Mouse (Mus musculus) testis, postnatal 10 days (tissue): ENCODE data around the gene Ctf2.
"Not testable (repeated sequence)": the region's sequence is repeated elsewhere in the genome, so short reads cannot be mapped to it uniquely, and the experiment has no call there.

Experiments
- DNase-seq: peaks from one replicate; pipeline ENCODE4 v3.0.0; 2021; ENCODE audit warnings: low spot score

The Ctf2 gene

DNA sequence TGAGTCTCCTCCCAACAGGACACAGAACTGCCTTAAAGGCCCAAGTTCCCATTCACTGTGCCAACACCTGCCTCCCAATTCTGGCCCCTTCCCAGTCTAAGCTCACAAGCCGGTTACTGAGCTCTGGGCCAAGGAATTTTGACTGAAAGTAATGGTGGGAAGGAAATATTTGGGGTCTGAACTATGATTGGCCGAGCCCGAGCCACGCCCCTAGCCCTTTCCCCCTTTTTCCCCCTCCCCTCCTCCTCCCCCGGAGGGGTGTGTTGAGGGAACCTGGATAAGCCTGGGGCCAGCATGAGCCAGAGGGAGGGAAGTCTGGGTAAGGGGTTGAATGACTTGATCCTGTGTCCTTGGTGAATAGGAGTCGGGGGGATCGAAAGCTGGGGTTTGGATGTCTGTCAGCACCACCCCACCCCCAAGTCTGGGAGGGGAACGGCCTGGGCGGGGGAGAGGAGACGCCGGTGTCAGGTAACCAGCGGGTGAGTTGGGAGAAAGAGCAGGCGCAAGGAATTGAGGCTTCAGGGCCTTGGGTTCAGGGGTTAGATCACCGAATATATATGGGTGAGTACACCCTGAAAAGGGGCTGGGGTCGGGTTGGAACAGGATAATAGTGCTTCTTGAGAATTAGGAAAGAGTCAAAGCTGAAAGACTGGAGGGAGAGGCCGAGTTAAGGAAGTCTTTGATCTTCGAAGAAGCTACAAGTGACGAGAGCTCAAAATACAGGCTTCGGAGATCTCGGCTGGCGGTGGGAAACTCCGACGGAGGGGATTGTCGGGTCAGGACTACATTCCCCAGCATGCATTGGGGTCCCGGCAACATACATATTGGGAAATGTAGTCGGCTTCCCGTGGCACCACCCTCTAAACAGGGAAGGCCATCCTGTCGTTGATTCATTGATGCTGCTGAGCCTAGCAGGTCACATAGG is 19.2 kb downstream of the Ctf2 start, which contains the start of gene Ctf1:
TSS of gene Ctf1 (plus strand) at position 276 of the 925 bp plus-strand sequence.
- DNase-seq: peak; percentile 86

DNA sequence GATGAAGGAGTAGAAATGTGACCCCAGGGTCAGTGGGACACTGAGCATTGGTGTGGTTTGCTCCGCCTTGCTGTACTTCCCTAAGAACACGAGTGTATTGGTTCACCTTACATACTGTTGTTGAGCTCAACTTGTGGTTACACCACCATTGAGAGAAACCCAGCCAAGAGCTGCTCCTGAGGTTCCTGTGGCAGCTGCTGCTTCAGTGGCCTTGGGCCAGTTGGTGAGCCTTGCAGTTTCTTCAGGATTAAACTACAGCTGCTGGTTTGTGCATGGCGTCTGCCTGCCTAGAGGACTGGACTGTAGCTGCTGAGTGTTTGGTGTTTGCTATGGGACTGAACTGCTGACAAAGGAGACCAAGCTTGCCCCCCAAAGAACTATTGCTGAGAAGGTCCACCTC is 20.5 kb downstream of the Ctf2 start:
- DNase-seq: no peak

DNA sequence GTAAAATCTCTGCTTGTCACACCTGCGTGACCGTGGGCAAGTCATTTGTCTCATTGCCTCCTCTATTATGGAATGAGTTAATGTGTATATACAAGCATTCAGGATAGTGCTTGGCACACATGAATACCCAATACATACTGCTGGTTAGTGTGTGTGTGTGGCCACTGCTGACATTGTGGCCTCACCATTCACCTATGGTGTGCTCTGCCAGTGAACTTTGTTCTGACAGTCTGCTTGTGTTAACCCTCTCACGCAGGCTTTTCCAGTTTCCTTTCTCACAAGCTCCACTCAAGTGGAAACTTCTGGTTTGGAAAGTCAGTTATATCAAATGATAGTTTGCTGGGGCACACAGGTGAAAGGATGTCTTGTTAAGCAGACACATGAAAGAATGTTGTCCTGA is 20.9 kb downstream of the Ctf2 start:
- no peak for DNase-seq

DNA sequence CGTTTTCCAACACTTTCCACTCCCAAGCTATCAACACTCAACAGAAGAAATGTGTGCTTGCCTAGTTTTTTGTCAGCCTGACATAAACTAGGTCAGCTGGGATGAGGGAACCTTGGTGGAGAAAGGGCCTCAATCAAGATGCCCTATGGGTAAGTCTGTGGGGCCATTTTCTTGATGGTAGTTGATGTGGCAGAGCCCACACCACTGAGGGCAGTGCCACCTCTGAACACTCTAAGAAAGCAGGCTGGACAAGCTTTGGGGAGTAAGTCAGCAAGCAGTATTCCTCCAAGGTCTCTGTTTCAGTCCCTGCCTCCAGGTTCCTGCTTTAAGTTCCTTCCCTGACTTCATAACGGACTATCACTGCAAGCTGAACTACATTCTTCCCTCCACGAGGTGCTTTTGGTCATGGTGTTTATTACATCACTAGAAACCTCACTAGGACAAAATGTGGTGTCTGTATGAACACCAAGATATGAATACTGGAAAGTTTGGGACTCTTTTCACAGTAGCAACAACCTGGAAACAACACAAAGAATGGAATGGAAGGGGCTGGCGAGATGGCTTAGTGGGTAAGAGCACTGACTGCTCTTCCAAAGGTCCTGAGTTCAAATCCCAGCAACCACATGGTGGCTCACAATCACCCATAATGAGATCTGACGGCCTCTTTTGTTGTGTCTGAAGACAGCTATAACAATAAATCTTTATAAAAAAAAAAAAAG is 22.5 kb downstream of the Ctf2 start:
- no peak for DNase-seq

DNA sequence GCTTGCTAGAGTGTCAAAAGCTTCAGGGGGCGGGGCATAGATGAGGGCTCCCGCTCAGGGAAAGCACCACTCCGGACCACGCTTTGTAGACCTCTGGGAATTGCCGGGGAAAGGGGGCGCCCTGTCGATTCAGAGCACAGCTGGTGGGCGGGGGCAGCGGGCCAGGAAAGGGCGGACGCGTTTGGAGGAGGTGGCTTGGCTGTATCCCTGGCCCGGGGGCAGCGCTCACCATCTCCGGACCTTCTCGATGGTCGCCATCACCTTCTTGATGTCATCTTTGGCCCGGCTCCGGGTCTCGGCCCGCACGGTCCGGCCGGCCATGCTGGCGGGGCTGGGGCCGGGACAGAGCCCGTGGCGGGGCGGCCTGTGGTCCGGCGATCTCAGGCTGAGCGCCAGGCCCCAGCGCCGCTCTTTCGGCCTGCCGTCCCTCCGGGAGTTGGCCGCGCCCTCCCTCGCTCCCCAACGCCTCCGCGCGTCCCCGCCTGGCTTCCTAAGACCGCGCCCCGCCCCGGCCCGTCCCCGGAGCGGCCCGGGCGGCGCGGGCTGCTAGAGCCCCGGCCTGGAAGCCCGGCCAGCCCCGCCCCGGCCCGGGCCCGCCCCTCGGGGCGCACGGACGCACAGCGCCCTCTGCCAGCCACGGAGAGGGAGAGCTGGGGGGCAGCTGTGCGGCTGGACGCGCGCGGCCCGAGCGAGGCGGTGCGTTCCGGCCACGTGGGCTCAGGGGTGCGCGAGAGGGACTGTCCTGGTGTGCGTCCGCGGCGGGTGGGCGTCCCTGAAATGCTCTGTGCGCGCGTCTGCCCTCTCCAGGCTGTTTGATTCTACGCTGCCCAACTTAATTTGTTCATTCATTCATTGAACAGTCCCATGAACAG is 23.5 kb downstream of the Ctf2 start, which contains the start of gene Bcl7c:
TSS of gene Bcl7c (minus strand) at position 727 of the 872 bp plus-strand sequence.
- DNase-seq: peak; percentile 94

DNA sequence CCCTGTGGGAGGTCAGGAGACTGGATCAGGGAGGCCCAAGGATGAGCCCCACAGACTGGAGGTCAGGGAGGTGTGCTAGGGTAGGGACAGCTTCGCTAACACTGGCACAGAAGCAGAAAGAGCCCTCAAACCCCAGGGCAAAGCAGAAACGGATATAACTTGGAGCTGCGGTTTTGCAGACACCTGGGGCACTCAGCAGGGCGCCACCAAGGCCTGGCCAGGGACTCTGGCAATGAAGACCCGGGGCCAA is 24.1 kb downstream of the Ctf2 start:
- DNase-seq: no peak

DNA sequence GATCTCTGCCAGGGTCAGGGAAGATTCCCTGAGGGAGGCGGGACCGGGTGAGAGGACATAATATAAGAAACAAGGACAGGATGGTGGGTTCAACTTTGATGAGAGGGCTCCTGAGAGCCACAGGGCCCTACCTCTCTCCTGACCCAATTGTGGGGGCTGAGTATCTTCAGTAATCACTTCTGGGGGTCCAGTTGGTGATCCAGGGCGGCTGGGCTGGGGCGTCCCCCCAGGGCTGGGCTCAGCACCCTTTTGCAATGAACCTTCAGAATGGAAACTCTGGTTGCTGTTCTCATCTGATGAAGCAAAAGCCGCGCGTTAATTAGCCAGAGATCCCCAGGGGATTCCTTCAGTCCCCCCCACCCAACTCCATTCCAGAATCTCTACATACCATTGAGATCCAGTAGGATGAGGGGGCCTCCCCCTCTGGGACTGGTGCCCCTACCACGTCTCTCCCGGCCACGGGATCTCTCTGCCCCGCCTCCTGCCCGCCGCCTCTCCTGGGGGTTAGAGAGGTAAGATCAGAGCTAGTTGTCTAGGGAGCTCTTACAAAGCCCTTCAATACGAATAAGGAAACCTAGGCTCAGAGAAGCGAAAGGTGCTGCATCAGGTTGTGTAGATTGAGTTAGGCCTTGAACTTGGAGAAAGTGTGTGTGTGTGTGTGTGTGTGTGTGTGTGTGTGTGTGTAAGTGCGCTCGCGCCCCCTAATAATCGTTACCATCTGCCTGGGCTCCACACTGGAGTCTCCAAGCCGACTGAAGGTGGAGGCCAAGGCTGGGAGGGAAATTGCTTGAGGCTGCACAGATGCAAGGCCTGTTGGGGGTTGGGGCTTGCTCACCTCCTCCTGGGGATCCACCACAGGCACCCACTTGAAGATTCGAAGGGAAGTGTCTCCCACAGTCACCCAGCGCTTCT is 24.7 kb downstream of the Ctf2 start:
- no peak for DNase-seq

DNA sequence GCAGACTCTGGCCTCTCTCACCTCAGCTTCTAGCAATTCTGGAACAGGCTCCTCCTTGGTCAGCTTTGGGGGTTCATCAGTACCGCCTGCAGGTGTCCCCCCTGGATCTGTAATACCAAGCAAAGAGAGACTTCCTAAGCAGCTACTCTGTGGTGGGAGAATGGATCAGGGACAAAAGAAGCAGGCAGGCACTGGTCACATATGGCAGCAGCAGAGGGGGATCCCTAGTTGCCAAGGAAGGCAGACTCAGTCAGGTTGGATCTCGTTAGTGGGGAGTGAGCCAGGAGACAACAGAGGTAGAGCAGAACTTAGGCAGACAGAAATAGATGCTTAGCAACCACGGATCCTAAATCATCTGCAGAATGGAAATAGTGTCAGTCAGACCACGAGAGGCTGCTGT is 26.3 kb downstream of the Ctf2 start:
- DNase-seq: no peak

DNA sequence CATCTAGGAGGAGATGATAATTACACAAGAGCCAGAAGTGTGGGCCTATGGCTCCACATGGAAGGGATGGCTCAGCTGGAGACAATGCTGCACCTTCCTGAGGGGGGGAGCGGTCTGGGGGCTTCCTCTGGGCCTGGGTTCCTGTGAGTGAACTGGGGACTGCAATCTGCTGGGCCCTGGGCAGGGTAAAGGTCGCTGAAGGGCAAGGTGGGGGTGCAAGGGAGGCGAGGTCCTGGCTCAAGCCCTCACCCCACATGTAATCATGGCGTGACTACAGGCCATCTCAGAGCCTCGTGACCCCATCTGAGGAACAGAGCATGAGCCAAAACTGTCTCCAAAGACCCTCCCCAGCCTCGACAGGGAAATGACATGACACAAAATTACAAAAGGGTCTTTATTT is 27.4 kb downstream of the Ctf2 start:
- DNase-seq: no peak

DNA sequence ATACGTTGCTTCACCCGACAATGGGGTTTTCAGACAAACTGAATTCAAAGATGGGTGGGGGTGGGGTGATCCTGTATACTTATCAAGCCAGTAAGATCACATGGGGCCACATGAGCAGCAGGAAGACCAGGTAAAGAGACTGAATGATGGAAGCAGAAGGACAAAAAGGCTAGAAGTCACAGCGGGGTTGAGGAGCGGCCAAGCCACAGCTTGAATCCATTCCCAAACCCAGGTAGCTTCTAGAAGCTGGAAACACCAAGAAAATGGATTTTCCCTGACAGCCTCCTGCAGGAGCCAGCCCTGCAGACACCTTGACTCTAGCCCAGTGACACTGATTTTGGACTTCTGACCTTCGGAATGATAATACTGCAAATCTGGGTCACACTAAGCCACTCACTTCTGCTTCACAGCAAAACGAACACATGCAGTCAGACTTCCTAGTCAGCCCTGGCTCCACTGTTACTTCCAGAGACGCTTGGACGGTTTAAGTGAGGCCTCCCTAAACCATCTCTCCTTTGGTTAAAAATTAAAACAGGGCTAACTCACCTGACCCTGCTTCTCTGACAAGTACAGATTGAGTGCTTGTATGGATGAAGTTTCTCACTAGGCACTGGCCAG is 28.3 kb downstream of the Ctf2 start:
- DNase-seq: no peak

DNA sequence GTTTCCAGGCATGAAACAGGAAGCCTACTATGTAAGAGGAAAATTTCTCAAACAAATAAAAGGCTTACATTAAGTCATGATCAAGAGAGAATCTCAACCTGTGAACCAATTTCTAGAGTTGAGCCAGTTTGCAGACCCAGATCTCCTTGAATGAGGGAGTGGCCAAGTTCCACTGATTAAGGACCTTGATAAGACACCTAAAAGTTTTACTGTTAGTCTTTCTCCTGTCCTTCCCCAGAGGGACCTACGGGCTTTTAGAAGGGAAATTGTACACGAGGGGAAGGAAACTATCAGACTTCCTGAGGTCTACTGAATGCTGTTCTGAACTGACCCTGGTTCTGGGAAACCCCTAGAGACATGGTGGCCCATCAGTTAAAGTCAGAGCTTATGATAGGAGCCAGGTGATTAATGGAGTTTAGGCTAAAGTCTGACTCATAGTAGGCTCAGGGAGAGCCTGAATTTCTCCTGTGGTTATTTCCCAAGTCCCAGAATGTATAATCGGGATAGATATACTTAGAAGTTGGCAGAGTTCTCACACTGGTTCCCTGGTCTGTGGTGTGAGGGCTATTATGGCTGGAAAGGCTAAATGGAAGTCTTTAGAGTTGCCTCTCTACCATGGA is 31.1 kb downstream of the Ctf2 start:
- DNase-seq: no peak

DNA sequence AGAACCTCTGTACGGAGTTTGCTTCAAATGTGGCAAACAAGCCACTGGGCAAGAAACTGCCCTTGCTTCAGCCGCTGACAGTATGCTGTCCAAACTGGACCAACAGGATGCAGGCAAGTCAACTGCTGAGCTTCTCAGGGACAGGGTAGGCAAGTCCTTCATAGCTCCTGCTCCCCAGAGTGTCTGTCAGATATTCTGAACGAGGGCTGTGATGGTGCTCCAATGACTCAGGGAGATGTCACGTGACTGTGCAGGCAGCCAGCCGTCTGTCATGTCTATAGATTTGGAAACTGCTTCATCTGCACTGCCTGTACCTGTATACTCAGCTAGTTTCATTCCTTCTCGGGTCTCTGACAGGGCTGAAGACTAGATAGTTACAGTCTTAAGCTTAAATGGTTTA is 33.0 kb downstream of the Ctf2 start:
- no peak for DNase-seq

DNA sequence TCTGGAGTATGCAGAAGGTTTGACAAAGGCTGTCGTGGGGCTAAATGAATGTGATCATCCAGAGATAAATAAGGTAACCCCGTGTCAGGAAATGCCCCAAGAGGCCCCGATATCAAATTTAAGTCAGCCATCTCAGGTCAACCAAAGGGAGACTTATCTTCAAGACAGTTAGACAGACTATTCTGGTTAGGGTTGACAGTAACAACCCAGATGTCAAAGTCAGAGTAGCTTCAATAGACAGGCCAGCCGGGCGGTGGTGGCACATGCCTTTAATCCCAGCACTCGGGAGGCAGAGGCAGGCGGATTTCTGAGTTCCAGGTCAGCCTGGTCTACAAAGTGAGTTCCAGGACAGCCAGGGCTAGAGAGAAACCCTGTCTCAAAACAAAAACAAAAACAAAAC is 38.2 kb downstream of the Ctf2 start:
- DNase-seq: not testable (repeated sequence)

DNA sequence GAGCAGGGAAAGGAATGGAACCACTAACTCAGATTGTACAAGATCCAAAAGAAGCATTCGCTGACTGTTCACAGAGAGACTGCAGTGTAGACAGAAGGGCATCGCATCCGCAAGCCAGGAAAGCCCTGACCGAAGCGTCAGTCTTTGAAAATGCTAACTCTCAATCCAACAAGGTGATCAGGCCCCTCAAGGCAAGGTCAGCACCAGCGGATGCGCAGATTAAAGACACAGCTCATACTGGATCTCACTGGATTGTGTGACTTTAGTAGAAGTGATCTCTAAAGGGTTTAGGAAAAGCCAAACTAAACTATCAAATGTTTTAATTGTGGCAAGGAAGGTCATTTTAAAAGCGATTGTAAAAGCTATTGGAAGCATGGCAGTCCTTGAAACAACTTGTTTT is 38.7 kb downstream of the Ctf2 start:
- DNase-seq: no peak

DNA sequence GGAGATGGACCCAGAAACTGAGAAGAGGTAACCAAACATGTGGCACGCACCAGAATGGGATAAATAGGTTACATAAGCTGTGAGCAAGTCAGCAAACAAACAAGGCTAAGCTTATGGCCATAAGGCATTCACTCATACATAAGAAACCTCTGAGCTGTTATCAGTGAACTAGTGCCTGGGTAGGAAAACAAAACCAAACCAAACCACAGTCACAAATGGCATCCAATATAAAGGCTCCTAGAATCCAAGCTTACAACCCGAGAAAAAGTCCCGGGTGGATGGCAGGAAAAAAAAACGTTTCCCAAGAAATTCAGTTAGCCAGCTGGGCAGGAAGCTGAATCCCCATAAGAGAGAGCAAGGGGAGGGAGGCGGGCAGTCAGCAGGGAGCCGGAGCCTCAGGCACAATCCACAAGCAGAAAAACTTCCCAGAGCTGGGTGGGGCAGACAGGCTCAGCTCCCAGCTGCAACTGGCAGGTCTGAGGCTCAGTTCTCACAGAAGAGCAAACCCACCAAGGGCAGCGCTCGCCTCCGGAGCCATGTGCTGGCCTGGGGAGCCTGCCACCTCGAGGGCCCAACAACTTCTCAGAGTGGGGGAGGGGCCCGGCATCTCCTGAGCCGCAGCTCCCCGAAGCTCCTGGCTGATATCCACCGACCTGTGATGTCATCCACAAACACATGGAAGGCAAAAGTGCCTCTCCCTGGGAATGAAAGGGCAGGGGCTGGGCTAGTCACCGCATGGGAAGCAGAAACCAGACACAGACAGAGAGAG is 40.6 kb downstream of the Ctf2 start:
- peak; percentile 88 for DNase-seq

DNA sequence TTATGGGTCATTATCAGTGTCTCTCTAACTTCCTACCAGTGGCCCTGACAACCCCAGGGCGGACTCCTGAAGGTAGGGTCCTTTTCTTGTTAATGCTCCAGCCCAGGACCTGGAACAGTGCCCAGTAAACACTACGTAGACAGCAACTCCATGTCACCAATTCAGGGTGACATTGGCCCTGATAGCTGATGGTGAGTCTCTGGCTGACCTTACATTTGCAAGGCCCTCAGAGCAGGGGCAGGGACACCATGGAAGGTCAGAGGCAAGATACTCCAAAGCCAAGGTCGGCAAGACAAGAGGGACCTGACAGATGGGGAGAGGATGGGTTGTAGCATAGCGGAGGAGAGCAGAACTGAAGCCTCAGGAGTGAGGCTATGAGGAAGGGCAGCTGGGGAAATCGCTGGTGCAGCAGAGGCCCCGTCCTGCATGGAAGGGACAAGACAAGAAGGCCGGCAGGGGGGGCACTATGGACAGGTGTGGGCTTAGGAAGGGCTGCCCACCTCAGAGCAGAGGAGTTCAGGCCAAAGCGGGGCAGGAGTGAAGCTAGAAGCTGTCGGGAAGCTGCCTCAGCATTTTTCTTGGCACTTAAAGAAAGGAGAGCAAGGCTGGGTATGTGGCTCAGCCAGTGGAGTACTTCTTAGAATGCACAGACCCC is 42.2 kb downstream of the Ctf2 start:
- DNase-seq: peak; percentile 52

DNA sequence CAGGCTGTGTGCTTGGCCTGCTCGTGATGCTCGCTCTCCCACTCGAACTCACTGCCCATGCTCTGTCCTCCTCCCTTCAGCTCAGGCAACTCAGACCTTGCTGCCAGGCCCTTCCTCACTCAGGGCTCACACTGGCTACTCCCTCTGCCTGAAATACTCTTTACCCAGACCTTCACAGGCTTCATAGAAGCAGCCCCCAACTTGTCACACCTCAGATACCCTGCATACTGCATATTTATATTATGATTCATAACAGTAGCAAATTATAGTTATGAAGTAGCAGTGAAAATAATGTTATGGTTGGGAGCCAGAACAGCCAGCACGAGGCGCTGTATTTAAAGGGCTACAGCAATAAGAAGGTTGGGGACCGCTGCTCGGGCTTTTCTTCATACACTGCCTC is 43.0 kb downstream of the Ctf2 start:
- no peak for DNase-seq

DNA sequence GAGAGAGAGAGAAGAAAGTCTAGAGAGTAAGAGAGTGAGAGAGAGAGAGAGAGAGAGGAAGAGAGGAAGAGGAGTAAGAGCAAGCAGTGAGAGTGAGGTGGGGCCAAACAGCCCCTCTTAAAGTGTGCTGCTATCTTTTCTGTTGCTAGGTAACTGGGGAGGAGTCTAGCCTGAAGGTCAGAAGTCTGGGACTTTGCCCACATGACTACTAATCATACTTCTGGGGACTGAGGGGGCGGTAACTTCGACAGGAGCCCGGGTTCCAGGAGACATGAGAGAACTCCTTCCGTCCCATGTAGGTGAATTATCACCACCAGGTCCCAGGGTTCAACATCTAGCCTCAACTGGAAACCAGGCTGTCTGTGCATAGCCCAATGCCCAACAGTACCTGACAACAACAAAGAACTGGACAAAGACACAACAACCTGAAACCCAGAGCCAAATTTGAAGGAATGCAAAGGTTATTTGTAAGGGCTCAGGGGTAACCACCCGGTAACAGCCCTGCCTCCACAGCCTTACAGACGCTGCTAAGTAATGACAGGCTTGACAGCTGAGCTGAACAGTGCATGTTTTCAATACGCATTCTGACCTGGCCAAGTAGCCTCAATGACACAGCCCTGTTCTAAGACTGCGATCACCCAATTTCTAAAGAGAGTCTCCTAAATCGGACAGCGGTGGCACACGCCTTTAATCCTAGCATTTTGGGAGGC is 45.1 kb downstream of the Ctf2 start:
- DNase-seq: no peak
